Mouse (Mus musculus) myocyte (in vitro differentiated cells): ENCODE results near the gene Axin1.

Source experiments
- CEBPB ChIP-seq: IDR thresholded peaks from 2 replicates; pipeline ENCODE4 v1.6.1; 2011; ENCODE audit warnings: mild to moderate bottlenecking, moderate library complexity; ENCODE audit not compliant: poor library complexity, insufficient read depth, severe bottlenecking
- E2F4 ChIP-seq: IDR thresholded peaks from one replicate; pipeline ENCODE4 v1.6.1; 2011; ENCODE audit warnings: mild to moderate bottlenecking, control low read depth, moderate library complexity; ENCODE audit not compliant: insufficient read depth
- MAX ChIP-seq: IDR thresholded peaks from one replicate; pipeline ENCODE4 v1.6.1; 2011; ENCODE audit warnings: low read depth, mild to moderate bottlenecking, control low read depth
- MYOD1 ChIP-seq, 3 experiments: IDR thresholded peaks; one replicate each; pipeline ENCODE4 v1.6.1; 2011; ENCODE audit warnings: control low read depth in 2 of 3, low read depth in 2 of 3, mild to moderate bottlenecking in 2 of 3, moderate library complexity in 1 of 3; ENCODE audit not compliant: insufficient read length in 2 of 3, control insufficient read depth in 1 of 3
- MYOG ChIP-seq, 3 experiments: IDR thresholded peaks; one replicate each; pipeline ENCODE4 v1.6.1; 2011; ENCODE audit warnings: control low read depth in 2 of 3, low read depth in 2 of 3, mild to moderate bottlenecking in 2 of 3; ENCODE audit not compliant: insufficient read length in 2 of 3, control insufficient read depth in 1 of 3, insufficient read depth in 1 of 3
- POLR2A ChIP-seq: IDR thresholded peaks from one replicate; pipeline ENCODE4 v1.6.1; 2011; ENCODE audit warnings: low read depth, mild to moderate bottlenecking, control low read depth, moderate library complexity; ENCODE audit not compliant: insufficient read length
- POLR2AphosphoS2 ChIP-seq: IDR thresholded peaks from one replicate; pipeline ENCODE4 v1.6.1; 2011; ENCODE audit warnings: low read depth, control low read depth; ENCODE audit not compliant: insufficient read length
- REST ChIP-seq: IDR thresholded peaks from one replicate; pipeline ENCODE4 v1.6.1; 2011; ENCODE audit warnings: mild to moderate bottlenecking, control low read depth, moderate library complexity; ENCODE audit not compliant: insufficient read depth, insufficient read length
- SRF ChIP-seq: IDR thresholded peaks from one replicate; pipeline ENCODE4 v1.6.1; 2011; ENCODE audit warnings: low read depth; ENCODE audit not compliant: control insufficient read depth, insufficient read length
- TCF12 ChIP-seq: IDR thresholded peaks from one replicate; pipeline ENCODE4 v1.6.1; 2011; ENCODE audit warnings: mild to moderate bottlenecking, control low read depth; ENCODE audit not compliant: poor library complexity, insufficient read depth, severe bottlenecking
- TCF3 ChIP-seq: IDR thresholded peaks from one replicate; pipeline ENCODE4 v1.6.1; 2011; ENCODE audit warnings: low read depth, control low read depth; ENCODE audit not compliant: insufficient read length
- USF1 ChIP-seq: IDR thresholded peaks from one replicate; pipeline ENCODE4 v1.6.1; 2011; ENCODE audit warnings: low read depth, mild to moderate bottlenecking, control low read depth, moderate library complexity

- TF ChIP-seq MYOD1 (IDR thresholded peaks at IDR 0.05; ENCODE audit: control insufficient read depth in 1 of 3, insufficient read length in 2 of 3, low read depth in 2 of 3) = no peak
- TF ChIP-seq USF1 = no peak
- no peak for TF ChIP-seq E2F4
- TF ChIP-seq POLR2A = no peak
- TF ChIP-seq TCF3 = no peak
- TF ChIP-seq MAX = no peak
- no peak for TF ChIP-seq POLR2AphosphoS2
- no peak for TF ChIP-seq CEBPB
- no peak for TF ChIP-seq MYOG (IDR thresholded peaks at IDR 0.05; ENCODE audit: control insufficient read depth in 1 of 3, insufficient read depth in 1 of 3, insufficient read length in 2 of 3, low read depth in 2 of 3)
- TF ChIP-seq SRF = no peak
- no peak for TF ChIP-seq TCF12
- TF ChIP-seq REST = no peak
Measured at GRCm38 (mm10) chr17:26151886-26152630, 13.6 kb downstream of the Axin1 start.
